Mouse (Mus musculus): ENCODE results near the gene Slc16a10. TPM values are rescaled to one million over a fixed set of nuclear protein-coding genes. Genes with fewer than 3 reads are reported as not detected.

Gene Slc16a10
- total and polyA plus RNA-seq, 3 experiments: 4.1 to 10.4 (median 4.5) TPM

- Histone ChIP-seq H3K4me1 (ENCODE audit: control insufficient read depth in 1 of 2, insufficient read depth in 2 of 2) (no peaks in the 10 kb centered on the region), H3K9ac (ENCODE audit: insufficient read depth, low read depth) (no peak overlapping the region), H3K27ac (ENCODE audit: insufficient read depth, low read depth) (no peak overlapping the region), H3K4me2 (ENCODE audit: insufficient read depth, low read depth, poor library complexity, severe bottlenecking) (no peak overlapping the region), H3K9me3 (replicated peaks; ENCODE audit: low read length) (no peaks in the 10 kb centered on the region), H3K36me3 (replicated peaks in 1 of 2; ENCODE audit: control insufficient read depth in 1 of 2, insufficient read depth in 1 of 2, low read length in 1 of 2) (no peaks in the 10 kb centered on the region), H3K27me3 (replicated peaks) (no peaks in the 10 kb centered on the region), H3K4me3 (replicated peaks in 1 of 3; ENCODE audit: low read depth in 2 of 3, low read length in 2 of 3, poor library complexity in 1 of 3) (no peak overlapping the region), H3K79me2 (replicated peaks; ENCODE audit: control insufficient read depth, extremely low read depth, insufficient read depth, poor library complexity, severe bottlenecking) (no peaks in the 10 kb centered on the region)
- DNase-seq (ENCODE audit: extremely low read depth): no peak
- in situ Hi-C loops (cut with MboI; ENCODE audit: low pct_ligation_motif_present, low pct_unique_long_range_greater_than_20kb, low sequenced_read_pairs) (no loop called here), dilution Hi-C loops (cut with MboI; ENCODE audit: extremely low pct_ligation_motif_present, extremely low pct_unique_long_range_greater_than_20kb, low sequenced_read_pairs) (no loop called here)
- no peak for TF ChIP-seq POLR2A (IDR thresholded peaks at IDR 0.05; ENCODE audit: low read depth, low read length)
- no peak for TF ChIP-seq USF2 (conservative IDR thresholded peaks at IDR 0.05; ENCODE audit: low read depth, low read length)
- TF ChIP-seq PAX5 (IDR thresholded peaks at IDR 0.05; ENCODE audit: low read length): no peak
- TF ChIP-seq UBTF (IDR thresholded peaks at IDR 0.05; ENCODE audit: low read depth, low read length): no peak
- TF ChIP-seq RAD21 (IDR thresholded peaks at IDR 0.05; ENCODE audit: low read depth, low read length): no peak
- no peak for TF ChIP-seq ZMIZ1 (IDR thresholded peaks at IDR 0.05; ENCODE audit: low read depth, low read length)
- no peak for TF ChIP-seq GABPA (IDR thresholded peaks at IDR 0.05; ENCODE audit: insufficient replicate concordance, low read depth, low read length)
- TF ChIP-seq CHD1 (IDR thresholded peaks at IDR 0.05; ENCODE audit: low read depth, low read length): no peak
These were observed 68.5 kb downstream of the Slc16a10 start for GRCm38 (mm10) chr10:40073608-40074007.

GRCm38 (mm10) chr10:40070684-40071083 is 71.4 kb downstream of the Slc16a10 start:
- Histone ChIP-seq H3K4me3 (replicated peaks in 1 of 3; ENCODE audit: low read depth in 2 of 3, low read length in 2 of 3, poor library complexity in 1 of 3) (no peak overlapping the region), H3K79me2 (replicated peaks; ENCODE audit: control insufficient read depth, extremely low read depth, insufficient read depth, poor library complexity, severe bottlenecking) (no peaks in the 10 kb centered on the region), H3K4me2 (ENCODE audit: insufficient read depth, low read depth, poor library complexity, severe bottlenecking) (no peak overlapping the region), H3K27ac (ENCODE audit: insufficient read depth, low read depth) (no peak overlapping the region), H3K9me3 (replicated peaks; ENCODE audit: low read length) (no peaks in the 10 kb centered on the region), H3K27me3 (replicated peaks) (no peaks in the 10 kb centered on the region), H3K4me1 (ENCODE audit: control insufficient read depth in 1 of 2, insufficient read depth in 2 of 2) (no peaks in the 10 kb centered on the region), H3K9ac (ENCODE audit: insufficient read depth, low read depth) (no peak overlapping the region), H3K36me3 (replicated peaks in 1 of 2; ENCODE audit: control insufficient read depth in 1 of 2, insufficient read depth in 1 of 2, low read length in 1 of 2) (no peaks in the 10 kb centered on the region)
- no peak for TF ChIP-seq HCFC1 (IDR thresholded peaks at IDR 0.05; ENCODE audit: low read depth, low read length)
- TF ChIP-seq POLR2AphosphoS2 (IDR thresholded peaks at IDR 0.05; ENCODE audit: low read depth, low read length): no peak
- no peak for TF ChIP-seq MYC (IDR thresholded peaks at IDR 0.05; ENCODE audit: low read depth, low read length)
- TF ChIP-seq TBP (conservative IDR thresholded peaks at IDR 0.05; ENCODE audit: low read depth, low read length): no peak
- TF ChIP-seq E2F4 (IDR thresholded peaks at IDR 0.05; ENCODE audit: insufficient replicate concordance, low read depth, low read length): no peak
- no peak for TF ChIP-seq MXI1 (IDR thresholded peaks at IDR 0.05; ENCODE audit: low read depth, low read length)
- no peak for TF ChIP-seq SIN3A (IDR thresholded peaks at IDR 0.05; ENCODE audit: low read length)
- no peak for TF ChIP-seq ELF1 (IDR thresholded peaks at IDR 0.05; ENCODE audit: low read depth, low read length)
- dilution Hi-C loops (cut with MboI; ENCODE audit: extremely low pct_ligation_motif_present, extremely low pct_unique_long_range_greater_than_20kb, low sequenced_read_pairs) (no loop called here), in situ Hi-C loops (cut with MboI; ENCODE audit: low pct_ligation_motif_present, low pct_unique_long_range_greater_than_20kb, low sequenced_read_pairs) (no loop called here)
- DNase-seq (ENCODE audit: extremely low read depth): no peak

DNA sequence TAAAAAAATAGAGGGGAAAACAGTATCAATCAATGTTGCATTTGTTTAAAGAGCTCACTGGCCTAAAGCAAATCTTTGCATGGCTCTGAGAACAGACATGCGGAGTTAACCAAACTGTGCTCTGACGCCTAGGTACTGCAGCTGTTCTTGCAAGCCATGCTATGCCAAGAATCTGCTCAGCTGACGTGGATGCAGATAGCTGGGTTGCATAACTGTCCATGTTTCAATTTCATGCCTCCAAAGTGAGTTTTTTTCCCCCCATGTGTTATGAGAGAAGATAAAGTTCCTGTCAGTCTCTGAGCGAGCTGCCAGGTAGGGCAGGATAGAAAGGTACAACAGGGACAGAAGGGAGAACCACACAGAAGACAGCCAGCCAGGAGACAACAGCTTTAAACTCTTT is 72.8 kb downstream of the Slc16a10 start:
- dilution Hi-C loops (cut with MboI; ENCODE audit: extremely low pct_ligation_motif_present, extremely low pct_unique_long_range_greater_than_20kb, low sequenced_read_pairs): no loop called here
- H3K79me2 ChIP-seq (replicated peaks; ENCODE audit: control insufficient read depth, extremely low read depth, insufficient read depth, poor library complexity, severe bottlenecking): no peaks in the 10 kb centered on the region
- no peaks in the 10 kb centered on the region for H3K36me3 ChIP-seq (replicated peaks in 1 of 2; ENCODE audit: control insufficient read depth in 1 of 2, insufficient read depth in 1 of 2, low read length in 1 of 2)
- H3K4me1 ChIP-seq (ENCODE audit: control insufficient read depth in 1 of 2, insufficient read depth in 2 of 2): no peaks in the 10 kb centered on the region
- H3K27me3 ChIP-seq (replicated peaks): no peaks in the 10 kb centered on the region
- no peak overlapping the region for H3K4me2 ChIP-seq (ENCODE audit: insufficient read depth, low read depth, poor library complexity, severe bottlenecking)
- no peaks in the 10 kb centered on the region for H3K9me3 ChIP-seq (replicated peaks; ENCODE audit: low read length)
- H3K4me3 ChIP-seq (replicated peaks in 1 of 3; ENCODE audit: low read depth in 2 of 3, low read length in 2 of 3, poor library complexity in 1 of 3): no peak overlapping the region
- H3K27ac ChIP-seq (ENCODE audit: insufficient read depth, low read depth): no peak overlapping the region
- H3K9ac ChIP-seq (ENCODE audit: insufficient read depth, low read depth): no peak overlapping the region
- in situ Hi-C loops (cut with MboI; ENCODE audit: low pct_ligation_motif_present, low pct_unique_long_range_greater_than_20kb, low sequenced_read_pairs): no loop called here
- no peak for DNase-seq (ENCODE audit: extremely low read depth)
- no peak for TF ChIP-seq ZKSCAN1 (IDR thresholded peaks at IDR 0.05; ENCODE audit: borderline replicate concordance, low read depth, low read length)
- no peak for TF ChIP-seq KAT2A (IDR thresholded peaks at IDR 0.05; ENCODE audit: insufficient replicate concordance, low read length)
- TF ChIP-seq CHD2 (IDR thresholded peaks at IDR 0.05; ENCODE audit: low read length): no peak
- no peak for TF ChIP-seq ZC3H11A (IDR thresholded peaks at IDR 0.05; ENCODE audit: low read depth, low read length)
- TF ChIP-seq E2F4 (IDR thresholded peaks at IDR 0.05; ENCODE audit: insufficient replicate concordance, low read depth, low read length): no peak
- no peak for TF ChIP-seq CTCF (conservative IDR thresholded peaks at IDR 0.05 in 1 of 2, IDR thresholded peaks at IDR 0.05 in 1 of 2; ENCODE audit: low read depth in 2 of 2, low read length in 2 of 2)

All from CH12.LX (cell line).